Mouse (Mus musculus) embryonic facial prominence, embryonic 15.5 days (tissue): ENCODE results near the gene Ralgapa2. TPM values are rescaled to one million over a fixed set of nuclear protein-coding genes. Genes with fewer than 3 reads are reported as not detected.
A peak's percentile ranks its signal among the peaks of the same experiment; 100 is the strongest.

ENCODE experiments used
- ATAC-seq: fragments of 200-750 bp; cut with Nextera tagmentation; 2 replicates; pipeline ENCODE4 v1.8.0; 2017; ENCODE audit warnings: low read depth, moderate TSS enrichment; ENCODE audit not compliant: insufficient number of reproducible peaks, low FRiP score, low TSS enrichment
- H3K27ac ChIP-seq: fragments of 300-500 bp; sonication (generic); replicated peaks from 2 replicates; pipeline ENCODE4 v1.5.1; 2015; ENCODE audit warnings: mild to moderate bottlenecking, inconsistent platforms
- H3K27me3 ChIP-seq: fragments of 300-500 bp; sonication (generic); 2 replicates; pipeline ENCODE4 v1.6.1; 2015; ENCODE audit warnings: inconsistent platforms
- H3K36me3 ChIP-seq: fragments of 300-500 bp; sonication (generic); 2 replicates; pipeline ENCODE4 v1.6.1; 2015; ENCODE audit warnings: mild to moderate bottlenecking, inconsistent platforms
- H3K4me1 ChIP-seq: fragments of 300-500 bp; sonication (generic); 2 replicates; pipeline ENCODE4 v1.6.1; 2015; ENCODE audit warnings: inconsistent platforms
- H3K4me2 ChIP-seq: fragments of 300-500 bp; sonication (generic); replicated peaks from 2 replicates; pipeline ENCODE4 v1.6.1; 2015; ENCODE audit warnings: mild to moderate bottlenecking, inconsistent platforms
- H3K4me3 ChIP-seq: fragments of 300-500 bp; sonication (generic); replicated peaks from 2 replicates; pipeline ENCODE4 v1.5.1; 2015; ENCODE audit warnings: mild to moderate bottlenecking, inconsistent platforms
- H3K9ac ChIP-seq: fragments of 300-500 bp; sonication (generic); 2 replicates; pipeline ENCODE4 v1.6.1; 2015; ENCODE audit warnings: inconsistent platforms
- H3K9me3 ChIP-seq: fragments of 300-500 bp; sonication (generic); replicated peaks from 2 replicates; pipeline ENCODE4 v1.6.1; 2016; ENCODE audit warnings: inconsistent platforms
- WGBS: fragments of 180-500 bp; shearing (Covaris S2); methylation state at CpG from one replicate; pipeline ENCODE4 v1.1.7; 2015; 5-methylcytosine and 5-hydroxymethylcytosine counted together
- polyA plus RNA-seq: library from polyadenylated mRNA; unstranded; fragments of >200 nt; fragmentation: Nextera tagmentation; extraction: Ambion mirVana; gene quantifications from 2 replicates; pipeline ENCODE4 v1.2.1, GENCODE M21; 2015

Ralgapa2 gene
- 5.5 and 5.9 TPM in 2 replicates for polyA plus RNA-seq

- ATAC-seq: peak; percentile 100
- H3K9me3 ChIP-seq: no peaks in the 10 kb centered on the region
- peak within 1 kb of the TSS; percentile 90 for H3K4me2 ChIP-seq
- H3K4me1 ChIP-seq: peaks cover 5% of the 10 kb centered on the region
- peak within 1 kb of the TSS; percentile 60; the same call in 1 of the 2 replicates for H3K27ac ChIP-seq
- WGBS: under 1% methylated on average over 44 of the region's 57 CpGs
- peak within 1 kb of the TSS; percentile 87 for H3K4me3 ChIP-seq
- H3K27me3 ChIP-seq: no peaks in the 10 kb centered on the region
- H3K9ac ChIP-seq: peak within 1 kb of the TSS; percentile 85
- no peaks in the 10 kb centered on the region for H3K36me3 ChIP-seq
Observed at GRCm38 (mm10) chr2:146511911-146512580, at the start of gene Ralgapa2. TSS of gene Ralgapa2 (minus strand) at chr2:146512344.

- Histone ChIP-seq H3K27me3 (no peaks in the 10 kb centered on the region), H3K9ac (no peak overlapping the region), H3K4me1 (no peaks in the 10 kb centered on the region), H3K9me3 (no peaks in the 10 kb centered on the region), H3K4me3 (no peak overlapping the region), H3K4me2 (no peak overlapping the region), H3K36me3 (no peaks in the 10 kb centered on the region), H3K27ac (peak overlapping the region; percentile 44; the same call in 1 of the 2 replicates)
- no peak for ATAC-seq
- WGBS: 29% methylated on average over 3 of the region's 3 CpGs
Observed at GRCm38 (mm10) chr2:146561505-146561904, 49.4 kb upstream of the Ralgapa2 start.

DNA sequence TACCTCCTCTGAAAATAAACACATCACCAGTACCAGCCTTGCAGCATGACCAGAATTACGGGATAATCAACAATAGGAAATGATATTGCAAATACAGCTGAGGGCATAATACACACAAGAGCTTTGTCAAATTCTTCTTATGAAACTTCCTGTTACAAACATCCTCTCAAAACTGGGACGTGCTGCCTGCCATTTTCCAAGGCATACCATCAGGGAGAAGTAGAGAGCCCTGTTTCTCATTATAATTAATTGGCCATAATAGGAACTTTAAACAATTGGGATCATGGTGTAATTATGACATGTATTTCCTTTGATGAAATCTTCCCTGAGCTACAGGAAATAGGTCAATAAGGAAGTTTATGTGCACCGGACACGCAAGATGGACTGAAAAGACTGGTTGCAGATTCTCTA is 48.5 kb upstream of the Ralgapa2 start:
- no peaks in the 10 kb centered on the region for H3K36me3 ChIP-seq
- no peak overlapping the region for H3K9ac ChIP-seq
- H3K27me3 ChIP-seq: no peaks in the 10 kb centered on the region
- no peaks in the 10 kb centered on the region for H3K4me1 ChIP-seq
- no peak for ATAC-seq
- no peak overlapping the region for H3K4me3 ChIP-seq
- WGBS: 36% methylated on average over 4 of the region's 4 CpGs
- H3K9me3 ChIP-seq: no peaks in the 10 kb centered on the region
- H3K4me2 ChIP-seq: no peak overlapping the region
- H3K27ac ChIP-seq: peak overlapping the region; percentile 22; the same call in 1 of the 2 replicates

DNA sequence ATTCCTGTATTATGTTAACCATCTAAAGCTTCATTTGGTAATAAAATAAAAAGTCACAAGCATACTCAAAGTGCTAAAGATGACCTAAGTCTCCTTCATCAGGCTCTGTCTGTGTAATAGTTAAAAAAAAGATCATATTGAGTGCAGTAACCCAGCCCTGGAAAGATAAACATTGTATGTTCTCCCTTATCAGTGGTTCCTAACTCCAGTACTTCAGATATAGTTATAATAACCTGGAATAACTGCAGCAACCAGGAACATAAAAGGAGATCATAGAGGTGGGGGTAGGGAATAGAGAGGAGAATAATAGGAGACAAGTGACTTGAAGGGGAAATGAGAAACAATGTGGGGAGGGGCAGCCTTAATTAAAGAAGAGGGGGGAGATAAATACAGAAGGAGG is 44.0 kb upstream of the Ralgapa2 start:
- no peak for ATAC-seq
- H3K4me3 ChIP-seq: no peak overlapping the region
- H3K4me2 ChIP-seq: no peak overlapping the region
- no peaks in the 10 kb centered on the region for H3K4me1 ChIP-seq
- H3K27me3 ChIP-seq: no peaks in the 10 kb centered on the region
- H3K9ac ChIP-seq: no peak overlapping the region
- H3K9me3 ChIP-seq: no peaks in the 10 kb centered on the region
- H3K36me3 ChIP-seq: no peaks in the 10 kb centered on the region
- H3K27ac ChIP-seq: no peak overlapping the region

GRCm38 (mm10) chr2:146555351-146555750 is 43.2 kb upstream of the Ralgapa2 start:
- Histone ChIP-seq H3K36me3 (no peaks in the 10 kb centered on the region), H3K4me2 (no peak overlapping the region), H3K4me3 (no peak overlapping the region), H3K9ac (no peak overlapping the region), H3K9me3 (no peaks in the 10 kb centered on the region), H3K27me3 (no peaks in the 10 kb centered on the region), H3K4me1 (no peaks in the 10 kb centered on the region), H3K27ac (no peak overlapping the region)
- WGBS: 71% methylated on average over 5 of the region's 5 CpGs
- ATAC-seq: no peak

DNA sequence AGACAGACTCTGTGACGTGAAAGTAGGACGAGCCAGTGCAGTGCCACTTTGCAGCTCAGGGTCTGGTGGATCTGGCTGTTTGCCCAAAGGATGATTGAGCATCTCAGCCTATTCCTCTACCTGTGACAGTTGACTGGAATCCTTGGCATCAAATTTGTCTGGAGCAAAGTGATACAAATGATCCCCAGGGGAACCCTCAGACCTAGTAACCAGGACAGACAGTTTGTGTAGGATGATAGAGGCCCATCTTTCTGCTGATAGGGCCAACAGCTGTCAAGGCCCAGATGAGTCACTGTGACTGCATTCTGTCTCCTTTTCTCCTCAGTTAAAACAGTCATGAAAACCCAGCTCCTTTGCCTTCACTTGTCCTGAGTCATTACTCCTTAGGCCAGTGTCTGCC is 41.6 kb upstream of the Ralgapa2 start:
- no peak for ATAC-seq
- 17% methylated on average over 2 of the region's 2 CpGs for WGBS
- no peaks in the 10 kb centered on the region for H3K9me3 ChIP-seq
- H3K4me1 ChIP-seq: no peaks in the 10 kb centered on the region
- no peak overlapping the region for H3K27ac ChIP-seq
- no peaks in the 10 kb centered on the region for H3K27me3 ChIP-seq
- no peak overlapping the region for H3K4me2 ChIP-seq
- no peaks in the 10 kb centered on the region for H3K36me3 ChIP-seq
- no peak overlapping the region for H3K4me3 ChIP-seq
- no peak overlapping the region for H3K9ac ChIP-seq

DNA sequence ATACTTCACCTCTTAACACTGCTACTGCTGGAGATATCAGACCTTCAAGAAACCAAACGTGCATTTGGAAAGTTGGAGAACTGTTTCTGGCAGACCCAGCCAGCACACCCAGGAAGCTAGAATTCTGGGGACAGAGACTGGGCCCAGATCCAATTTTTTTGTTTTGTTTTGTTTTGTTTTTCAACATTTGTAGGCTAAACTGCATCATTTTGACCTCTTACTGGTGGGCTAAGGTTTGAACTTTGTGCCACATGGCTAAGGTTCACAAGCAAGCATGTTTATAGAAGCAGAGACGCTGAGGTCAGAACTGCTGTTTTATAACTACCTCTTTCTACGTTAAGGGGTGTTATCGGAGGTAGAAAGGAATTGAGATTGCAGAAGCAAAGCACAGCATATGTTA is 39.7 kb upstream of the Ralgapa2 start:
- no peaks in the 10 kb centered on the region for H3K4me1 ChIP-seq
- no peak for ATAC-seq
- H3K27ac ChIP-seq: no peak overlapping the region
- 75% methylated on average over 4 of the region's 4 CpGs for WGBS
- H3K4me3 ChIP-seq: no peak overlapping the region
- H3K36me3 ChIP-seq: no peaks in the 10 kb centered on the region
- no peaks in the 10 kb centered on the region for H3K9me3 ChIP-seq
- no peaks in the 10 kb centered on the region for H3K27me3 ChIP-seq
- H3K9ac ChIP-seq: no peak overlapping the region
- no peak overlapping the region for H3K4me2 ChIP-seq

DNA sequence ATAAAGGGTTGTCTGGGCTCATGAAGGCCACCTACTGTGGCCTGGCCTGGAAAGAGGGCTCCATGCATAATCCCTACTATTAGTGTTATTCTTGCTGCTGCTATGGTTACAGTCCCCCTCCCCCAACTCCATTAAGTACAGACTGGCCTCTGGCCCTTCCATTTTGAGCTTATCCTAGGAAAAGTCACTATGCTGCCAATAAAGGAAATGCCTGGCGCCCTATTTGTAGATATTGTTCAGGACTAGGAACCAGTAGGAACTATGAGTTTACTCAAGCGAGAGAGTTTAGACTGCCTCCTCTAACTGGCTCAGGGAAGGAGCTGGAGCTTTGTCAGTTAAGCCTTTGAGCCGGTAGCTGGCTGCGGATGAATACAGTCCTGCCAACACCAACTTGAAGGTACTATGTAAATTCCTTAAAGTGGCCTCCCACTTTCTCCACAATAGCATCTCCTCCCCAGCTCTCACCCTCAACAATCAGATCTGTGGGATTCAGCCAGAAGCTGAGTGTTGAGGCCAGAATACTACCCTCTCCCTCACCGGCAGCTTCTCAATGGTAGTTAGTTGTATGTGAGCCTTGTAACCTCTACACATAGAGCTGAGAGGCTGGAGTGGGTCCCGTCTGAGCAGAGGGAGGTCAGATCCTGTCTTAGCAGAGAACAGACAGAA is 37.1 kb upstream of the Ralgapa2 start:
- Histone ChIP-seq H3K9me3 (no peaks in the 10 kb centered on the region), H3K27ac (no peak overlapping the region), H3K4me1 (no peaks in the 10 kb centered on the region), H3K27me3 (no peaks in the 10 kb centered on the region), H3K36me3 (no peaks in the 10 kb centered on the region), H3K4me3 (no peak overlapping the region), H3K4me2 (no peak overlapping the region), H3K9ac (no peak overlapping the region)
- 0 out of 2 replicates have a peak, but pooled peaks have one; percentile 63 for ATAC-seq
- WGBS: 21% methylated on average over 6 of the region's 6 CpGs

GRCm38 (mm10) chr2:146544155-146544814 is 32.1 kb upstream of the Ralgapa2 start:
- Histone ChIP-seq H3K9me3 (no peaks in the 10 kb centered on the region), H3K27ac (no peak overlapping the region), H3K4me1 (no peaks in the 10 kb centered on the region), H3K4me2 (no peak overlapping the region), H3K9ac (no peak overlapping the region), H3K4me3 (no peak overlapping the region), H3K27me3 (no peaks in the 10 kb centered on the region), H3K36me3 (no peaks in the 10 kb centered on the region)
- 33% methylated on average over 1 of the region's 1 CpGs for WGBS
- peak; percentile 70 for ATAC-seq

GRCm38 (mm10) chr2:146533118-146533949 is 21.2 kb upstream of the Ralgapa2 start:
- no peak for ATAC-seq
- Histone ChIP-seq H3K9ac (no peak overlapping the region), H3K4me3 (no peak overlapping the region), H3K36me3 (no peaks in the 10 kb centered on the region), H3K4me2 (no peak overlapping the region), H3K4me1 (no peaks in the 10 kb centered on the region), H3K27me3 (no peaks in the 10 kb centered on the region), H3K9me3 (no peaks in the 10 kb centered on the region), H3K27ac (no peak overlapping the region)
- WGBS: 68% methylated on average over 8 of the region's 8 CpGs

DNA sequence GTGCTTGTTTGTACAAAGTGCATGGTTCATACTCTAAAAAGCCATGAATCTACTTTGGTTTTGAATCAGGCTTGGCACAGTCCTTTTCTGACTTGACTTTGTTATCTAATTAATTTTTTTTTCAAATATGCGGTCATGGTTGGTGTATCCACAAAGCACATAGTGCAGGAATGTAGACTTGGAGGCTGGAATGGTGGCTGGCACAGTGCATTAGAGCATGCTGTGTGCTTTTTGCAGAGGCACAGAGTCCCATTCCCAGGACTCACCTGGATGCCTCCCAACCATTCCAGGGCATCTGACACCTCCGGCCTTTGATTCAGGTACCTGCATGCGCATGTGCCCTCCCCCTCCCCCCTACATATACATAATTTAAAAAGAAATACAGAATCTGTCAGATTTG is 20.3 kb upstream of the Ralgapa2 start:
- H3K4me2 ChIP-seq: no peak overlapping the region
- H3K27ac ChIP-seq: no peak overlapping the region
- no peaks in the 10 kb centered on the region for H3K9me3 ChIP-seq
- H3K36me3 ChIP-seq: no peaks in the 10 kb centered on the region
- 85% methylated on average over 3 of the region's 3 CpGs for WGBS
- no peak overlapping the region for H3K9ac ChIP-seq
- H3K27me3 ChIP-seq: no peaks in the 10 kb centered on the region
- no peak for ATAC-seq
- no peaks in the 10 kb centered on the region for H3K4me1 ChIP-seq
- no peak overlapping the region for H3K4me3 ChIP-seq
